Mouse (Mus musculus) thymus, postnatal 10 days (tissue): ENCODE data around the gene Sfxn3.
"Not testable (repeated sequence)": the region's sequence is repeated elsewhere in the genome, so short reads cannot be mapped to it uniquely, and the experiment has no call there.

Experiments
- DNase-seq, 2 experiments: peaks; one replicate each; pipeline ENCODE4 v3.0.0; 2021; ENCODE audit warnings: low spot score in 2 of 2

Gene Sfxn3

GRCm38 (mm10) chr19:45018351-45018831 lies 28.9 kb upstream of the Sfxn3 start:
- no peak for DNase-seq

- DNase-seq = no peak
These were observed 27.0 kb upstream of the Sfxn3 start for GRCm38 (mm10) chr19:45020348-45020747.

GRCm38 (mm10) chr19:45021362-45021761 lies 25.9 kb upstream of the Sfxn3 start:
- DNase-seq = no peak

GRCm38 (mm10) chr19:45023993-45024392 lies 23.3 kb upstream of the Sfxn3 start:
- no peak for DNase-seq

DNA sequence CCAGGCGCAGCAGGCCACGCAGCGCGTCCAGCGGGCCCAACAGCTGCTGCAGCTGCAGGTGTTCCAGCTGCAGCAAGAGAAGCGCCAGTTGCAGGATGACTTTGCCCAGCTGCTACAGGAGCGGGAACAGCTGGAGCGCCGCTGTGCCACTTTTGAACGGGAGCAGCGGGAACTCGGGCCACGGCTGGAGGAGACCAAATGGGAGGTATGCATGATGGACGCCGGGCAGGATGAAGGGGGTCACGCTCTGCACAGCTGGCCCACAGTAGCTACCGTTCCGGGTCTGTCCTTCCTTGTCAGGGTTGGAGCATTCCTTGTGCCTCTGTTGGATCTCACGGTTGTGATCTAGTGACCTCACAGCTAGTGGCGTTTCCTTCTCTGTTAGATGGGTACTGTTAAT lies 22.5 kb upstream of the Sfxn3 start:
- no peak for DNase-seq

DNA sequence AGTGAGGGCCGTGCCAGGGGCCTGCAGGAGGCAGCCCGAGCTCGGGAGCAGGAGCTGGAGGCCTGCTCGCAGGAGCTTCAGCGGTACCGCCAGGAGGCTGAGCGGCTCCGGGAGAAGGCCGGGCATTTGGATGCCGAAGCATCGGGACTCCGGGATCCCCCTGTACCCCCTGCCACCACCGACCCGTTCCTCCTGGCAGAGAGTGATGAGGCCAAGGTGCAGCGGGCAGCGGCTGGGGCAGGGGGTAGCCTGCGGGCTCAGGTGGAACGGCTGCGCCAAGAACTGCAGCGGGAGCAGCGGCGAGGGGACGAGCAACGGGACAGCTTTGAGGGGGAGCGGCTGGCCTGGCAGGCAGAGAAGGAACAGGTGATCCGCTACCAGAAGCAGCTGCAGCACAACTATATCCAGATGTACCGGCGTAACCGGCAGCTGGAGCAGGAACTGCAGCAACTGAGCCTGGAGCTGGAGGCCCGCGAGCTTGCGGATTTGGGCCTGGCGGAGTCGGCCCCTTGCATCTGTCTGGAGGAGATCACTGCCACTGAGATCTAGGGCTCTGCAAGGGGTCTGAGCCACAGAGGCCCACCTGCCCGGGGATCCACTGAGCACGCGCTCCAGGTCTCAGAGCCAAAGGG lies 21.2 kb upstream of the Sfxn3 start:
- no peak for DNase-seq

- DNase-seq = no peak
These were observed 20.2 kb upstream of the Sfxn3 start for GRCm38 (mm10) chr19:45026958-45027670.

DNA sequence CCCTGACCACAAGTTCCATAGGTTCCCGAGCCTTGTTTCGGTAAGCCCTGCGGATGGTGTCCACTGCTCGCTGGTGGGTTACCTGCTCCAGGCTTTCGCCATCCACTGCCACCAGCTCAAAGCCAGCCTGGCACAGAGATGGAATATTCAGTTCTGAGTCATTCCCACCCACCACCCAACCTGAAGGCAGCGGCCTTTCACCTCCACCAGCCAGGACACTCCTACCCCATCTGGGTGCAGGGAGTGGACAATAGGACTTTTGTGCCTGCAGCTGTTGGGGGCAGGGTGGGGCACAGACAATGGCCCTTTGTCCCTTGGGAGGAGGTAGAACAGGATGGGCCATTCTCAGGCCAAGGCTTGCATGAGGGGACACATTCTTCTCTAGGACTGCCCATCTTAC lies 19.5 kb upstream of the Sfxn3 start:
- DNase-seq = no peak

DNA sequence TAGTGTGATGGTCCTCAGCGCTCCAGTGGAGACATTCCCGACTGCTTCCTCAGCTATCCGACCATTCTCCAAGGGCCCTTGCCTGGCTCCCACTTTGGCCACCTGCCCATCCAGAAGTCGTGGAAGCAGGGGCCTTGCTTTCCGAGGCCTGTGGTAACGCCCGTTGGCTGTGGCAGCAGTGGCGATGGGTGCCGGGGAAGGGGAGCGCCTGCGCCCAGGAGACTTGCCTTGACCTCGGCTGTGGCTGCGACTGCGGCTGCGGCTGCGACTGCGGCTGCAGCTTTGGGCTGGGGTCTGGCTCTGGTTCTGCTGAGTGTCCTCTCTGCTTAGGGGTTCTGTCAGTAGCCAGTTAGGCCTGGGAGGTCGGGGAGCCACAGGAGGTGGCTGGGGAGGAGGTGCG lies 18.6 kb upstream of the Sfxn3 start:
- no peak for DNase-seq

- DNase-seq = no peak
These were observed 17.7 kb upstream of the Sfxn3 start for GRCm38 (mm10) chr19:45029571-45029970.

- peak in 1 of 2 experiments; percentile 62 for DNase-seq
These were observed 17.2 kb upstream of the Sfxn3 start for GRCm38 (mm10) chr19:45030111-45030510.

- DNase-seq = peak in 1 of 2 experiments; percentile 71
These were observed 16.3 kb upstream of the Sfxn3 start for GRCm38 (mm10) chr19:45030746-45031693.

DNA sequence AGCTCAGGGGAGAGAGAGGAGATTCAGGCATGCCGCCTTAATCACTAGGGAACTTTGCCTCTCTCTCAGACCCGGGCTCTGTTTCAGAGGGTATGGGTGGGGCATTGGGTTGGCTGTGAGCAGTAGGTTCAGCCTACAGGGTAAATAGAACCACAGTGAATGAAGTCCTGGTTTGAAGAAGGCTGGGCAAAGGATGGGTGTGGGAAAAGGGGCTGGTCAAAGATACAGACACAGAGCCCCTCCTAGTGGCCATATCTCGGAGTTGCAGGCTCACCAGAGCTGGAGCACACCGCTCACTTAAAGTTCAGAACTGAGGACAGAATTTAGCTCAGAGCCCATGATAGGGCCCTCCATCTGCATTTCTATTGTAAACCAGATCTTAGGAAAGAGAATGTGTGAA lies 15.5 kb upstream of the Sfxn3 start:
- DNase-seq = peak in 1 of 2 experiments; percentile 76

DNA sequence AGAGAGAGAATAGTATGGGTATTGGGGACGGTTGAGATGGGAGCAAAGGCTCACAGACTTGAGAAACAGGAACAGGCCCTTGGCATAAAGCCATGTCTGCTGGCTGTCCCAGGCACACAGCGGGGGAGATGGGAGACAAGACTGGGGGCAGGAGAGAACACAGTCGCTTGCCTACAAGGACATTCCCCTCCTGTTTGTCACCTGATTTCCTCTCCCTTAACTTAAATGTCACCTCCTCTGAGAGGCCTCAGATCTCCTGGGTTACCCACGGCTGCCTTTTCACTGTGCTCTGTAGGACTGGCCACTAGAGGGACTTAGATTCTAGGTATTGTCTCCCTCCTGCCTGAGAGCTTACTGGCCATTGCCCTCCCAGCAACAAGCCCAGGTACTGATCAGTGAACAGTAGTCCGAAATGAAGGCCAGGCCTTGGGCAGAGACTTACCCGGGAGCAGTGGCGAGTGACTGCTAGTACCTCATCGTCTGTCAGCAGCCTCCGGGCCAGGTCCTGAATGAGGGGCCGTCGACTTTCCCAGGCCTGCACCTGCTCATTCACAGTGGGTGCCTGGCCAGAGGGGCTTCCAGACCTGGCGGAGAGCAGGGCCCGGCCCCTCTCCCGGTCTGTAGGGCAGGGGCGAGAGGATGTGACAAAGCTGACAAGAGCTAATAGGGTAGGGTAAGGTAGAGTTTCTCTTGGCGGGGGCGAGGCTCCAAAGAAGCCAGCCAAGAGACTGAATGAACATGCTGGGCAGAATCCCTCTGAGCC lies 14.6 kb upstream of the Sfxn3 start:
- DNase-seq = no peak

- DNase-seq = peak in 1 of 2 experiments; percentile 67
These were observed 10.4 kb upstream of the Sfxn3 start for GRCm38 (mm10) chr19:45036867-45037266.

DNA sequence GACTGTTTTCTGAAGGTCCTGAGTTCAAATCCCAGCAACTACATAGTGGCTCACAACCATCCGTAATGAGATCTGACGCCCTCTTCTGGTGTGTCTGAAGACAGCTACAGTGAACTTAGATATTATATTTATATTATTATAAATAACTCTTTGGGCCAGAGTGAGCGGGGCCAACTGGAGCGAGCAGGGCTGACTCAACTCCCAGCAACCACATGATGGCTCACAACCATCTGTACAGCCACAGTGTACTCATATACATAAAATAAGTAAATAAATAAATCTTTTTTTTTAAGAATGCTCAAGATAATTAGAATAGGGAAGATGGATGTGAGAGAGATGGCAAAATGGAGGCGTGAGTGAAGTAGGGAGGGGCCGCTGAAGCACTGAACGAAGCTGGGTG lies 9.1 kb upstream of the Sfxn3 start:
- DNase-seq = not testable (repeated sequence)

DNA sequence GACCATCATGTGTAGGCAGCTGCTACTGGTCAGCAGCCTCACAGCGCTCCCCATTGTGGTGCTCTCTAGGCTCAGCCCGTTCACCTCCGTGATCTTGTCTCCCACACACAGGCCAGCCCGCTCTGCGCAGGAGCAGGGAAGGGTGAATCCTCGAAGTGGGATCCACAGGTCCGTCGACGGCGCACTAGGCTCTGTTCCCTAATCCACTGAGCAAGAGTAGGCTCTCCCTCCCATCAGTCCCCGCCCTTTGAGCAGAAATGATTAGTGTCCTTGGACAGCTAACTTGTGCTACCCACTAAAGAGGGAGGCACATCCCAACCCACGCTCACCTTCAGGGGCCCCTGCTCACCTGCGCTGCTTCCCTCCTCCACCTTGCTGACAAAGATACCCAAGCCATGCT lies 7.1 kb upstream of the Sfxn3 start:
- no peak for DNase-seq

DNA sequence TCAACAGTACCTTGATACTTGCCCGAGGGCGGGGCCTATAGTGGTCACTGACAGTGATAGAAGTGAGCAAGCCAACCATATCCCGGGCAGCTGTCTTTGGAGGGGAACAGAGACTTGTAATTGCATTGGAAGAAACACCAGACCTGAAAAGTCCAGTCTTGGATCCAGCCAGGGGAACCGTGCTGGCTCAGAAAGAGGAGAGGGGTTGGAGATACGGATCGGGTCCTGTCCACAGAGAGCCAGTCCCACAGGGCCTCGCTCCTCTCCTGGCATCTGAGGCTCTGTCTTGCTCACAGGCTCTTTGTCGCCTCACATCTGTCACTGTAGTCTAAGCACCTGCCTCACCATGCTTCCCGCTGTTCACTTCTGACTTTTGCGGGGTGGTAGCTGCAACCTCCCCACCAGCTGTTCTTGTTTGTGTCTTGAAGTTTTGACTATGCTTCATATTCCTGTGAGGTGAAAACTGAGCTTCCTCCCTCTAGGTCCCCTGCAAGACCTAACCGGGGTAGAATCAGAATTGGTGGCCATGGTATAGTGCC lies 2.8 kb upstream of the Sfxn3 start:
- DNase-seq = no peak

DNA sequence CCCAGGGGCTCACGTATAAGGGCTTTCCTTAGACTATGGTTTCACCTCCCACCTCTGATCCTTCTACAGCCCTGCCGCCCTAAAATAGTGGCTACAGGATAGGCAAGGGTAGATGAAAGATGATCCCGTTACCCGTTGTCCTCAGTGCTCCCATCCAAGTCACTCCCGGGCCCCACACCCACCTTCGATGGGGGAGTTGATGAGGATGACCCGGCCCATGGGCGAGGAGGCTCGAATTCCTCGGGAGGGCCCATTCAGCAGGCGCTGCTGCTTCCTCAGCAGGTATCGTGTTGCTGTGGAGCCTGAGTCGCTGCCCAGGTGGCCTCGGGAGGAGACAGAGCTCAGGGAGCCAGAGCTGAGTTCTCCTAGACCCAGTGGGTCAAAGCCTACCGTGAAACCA lies 2.1 kb upstream of the Sfxn3 start:
- no peak for DNase-seq

DNA sequence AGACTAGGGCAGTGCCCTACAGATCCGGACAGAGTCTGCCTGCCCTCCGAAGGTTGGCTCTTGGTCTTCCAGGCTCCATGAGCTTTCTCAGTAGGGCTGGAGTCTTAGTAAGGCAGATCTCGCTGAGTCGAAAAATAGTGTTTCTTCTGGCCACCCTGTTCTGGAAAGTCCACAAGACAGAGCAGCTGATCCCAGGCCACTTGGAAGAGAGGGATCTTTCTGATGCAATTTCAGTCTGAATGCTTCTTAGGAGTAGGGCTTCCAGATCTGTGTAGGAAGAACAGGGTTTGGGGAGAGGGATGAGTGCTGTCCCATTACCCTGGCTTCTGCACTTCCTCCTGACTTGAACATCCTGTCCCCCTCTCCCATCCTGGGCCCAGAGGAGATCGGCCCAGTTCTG lies 1.7 kb upstream of the Sfxn3 start, which contains the start of gene Pdzd7:
Gene Pdzd7 (minus strand): TSS at position 67 of the 400 bp plus-strand sequence.
- no peak for DNase-seq
